Mouse (Mus musculus) embryonic facial prominence, embryonic 12.5 days (tissue): ENCODE data around the gene Slc10a4. TPM values are rescaled to one million over a fixed set of nuclear protein-coding genes. Genes with fewer than 3 reads are reported as not detected.

ENCODE experiments used
- ATAC-seq: fragments of 200-750 bp; cut with Nextera tagmentation; 2 replicates; pipeline ENCODE4 v1.8.0; 2017; ENCODE audit not compliant: insufficient number of reproducible peaks, insufficient read depth, low FRiP score, low TSS enrichment
- H3K27ac ChIP-seq: fragments of 300-500 bp; sonication (generic); 2 replicates; pipeline ENCODE4 v1.5.1; 2016; ENCODE audit warnings: mild to moderate bottlenecking
- H3K27me3 ChIP-seq: fragments of 300-500 bp; sonication (generic); 2 replicates; pipeline ENCODE4 v1.6.1; 2016; ENCODE audit warnings: mild to moderate bottlenecking, moderate library complexity
- H3K36me3 ChIP-seq: fragments of 300-500 bp; sonication (generic); 2 replicates; pipeline ENCODE4 v1.6.1; 2016; ENCODE audit warnings: mild to moderate bottlenecking
- H3K4me1 ChIP-seq: fragments of 300-500 bp; sonication (generic); 2 replicates; pipeline ENCODE4 v1.6.1; 2016
- H3K4me2 ChIP-seq: fragments of 300-500 bp; sonication (generic); replicated peaks from 2 replicates; pipeline ENCODE4 v1.6.1; 2016; ENCODE audit warnings: mild to moderate bottlenecking, moderate library complexity
- H3K4me3 ChIP-seq: fragments of 300-500 bp; sonication (generic); 2 replicates; pipeline ENCODE4 v1.5.1; 2016; ENCODE audit warnings: mild to moderate bottlenecking
- H3K9ac ChIP-seq: fragments of 300-500 bp; sonication (generic); 2 replicates; pipeline ENCODE4 v1.6.1; 2016; ENCODE audit warnings: mild to moderate bottlenecking, moderate library complexity
- H3K9me3 ChIP-seq: fragments of 300-500 bp; sonication (generic); 2 replicates; pipeline ENCODE4 v1.6.1; 2016; ENCODE audit warnings: mild to moderate bottlenecking, moderate library complexity
- WGBS: fragments of 180-500 bp; shearing (Covaris S2); methylation state at CpG from one replicate; pipeline ENCODE4 v1.1.7; 2016; 5-methylcytosine and 5-hydroxymethylcytosine counted together
- polyA plus RNA-seq: library from polyadenylated mRNA; unstranded; fragments of >200 nt; fragmentation: Nextera tagmentation; extraction: Ambion mirVana; gene quantifications from 2 replicates; pipeline ENCODE4 v1.2.1, GENCODE M21; 2016

Gene Slc10a4
- polyA plus RNA-seq, 1 experiment from 2014 or later, result 1.2 TPM

- Histone ChIP-seq H3K4me2 (no peak overlapping the region), H3K27ac (no peak overlapping the region), H3K9ac (no peak overlapping the region), H3K9me3 (no peaks in the 10 kb centered on the region), H3K27me3 (no peaks in the 10 kb centered on the region), H3K4me1 (no peaks in the 10 kb centered on the region), H3K36me3 (peaks cover 16% of the 10 kb centered on the region; the same call in 1 of the 2 replicates), H3K4me3 (no peak overlapping the region)
- 86% methylated on average over 13 of the region's 13 CpGs for WGBS
- ATAC-seq, result no peak
These were observed 17.1 kb downstream of the Slc10a4 start for GRCm38 (mm10) chr5:73023801-73024200.

- peaks cover 39% of the 10 kb centered on the region for H3K36me3 ChIP-seq
- no peaks in the 10 kb centered on the region for H3K27me3 ChIP-seq
- no peak overlapping the region for H3K4me3 ChIP-seq
- no peak overlapping the region for H3K9ac ChIP-seq
- H3K4me2 ChIP-seq, result no peak overlapping the region
- no peak for ATAC-seq
- H3K9me3 ChIP-seq, result no peaks in the 10 kb centered on the region
- WGBS, result 60% methylated on average over 13 of the region's 13 CpGs
- no peaks in the 10 kb centered on the region for H3K4me1 ChIP-seq
- H3K27ac ChIP-seq, result no peak overlapping the region
These were observed 22.0 kb downstream of the Slc10a4 start for GRCm38 (mm10) chr5:73028646-73029045.

GRCm38 (mm10) chr5:73032481-73032880, 25.8 kb downstream of the Slc10a4 start:
- Histone ChIP-seq H3K9me3 (no peaks in the 10 kb centered on the region), H3K27me3 (no peaks in the 10 kb centered on the region), H3K4me1 (no peaks in the 10 kb centered on the region), H3K27ac (no peak overlapping the region), H3K4me3 (no peak overlapping the region), H3K9ac (no peak overlapping the region), H3K4me2 (no peak overlapping the region), H3K36me3 (peaks cover 49% of the 10 kb centered on the region)
- WGBS, result 81% methylated on average over 11 of the region's 11 CpGs
- no peak for ATAC-seq

GRCm38 (mm10) chr5:73044055-73044454, 37.4 kb downstream of the Slc10a4 start:
- H3K9me3 ChIP-seq, result no peaks in the 10 kb centered on the region
- no peaks in the 10 kb centered on the region for H3K27me3 ChIP-seq
- no peaks in the 10 kb centered on the region for H3K4me1 ChIP-seq
- ATAC-seq, result no peak
- no peak overlapping the region for H3K9ac ChIP-seq
- H3K4me3 ChIP-seq, result no peak overlapping the region
- peaks cover 47% of the 10 kb centered on the region for H3K36me3 ChIP-seq
- no peak overlapping the region for H3K27ac ChIP-seq
- 100% methylated on average over 2 of the region's 2 CpGs for WGBS
- H3K4me2 ChIP-seq, result no peak overlapping the region

- Histone ChIP-seq H3K9ac (no peak overlapping the region), H3K27ac (no peak overlapping the region), H3K4me1 (no peaks in the 10 kb centered on the region), H3K27me3 (no peaks in the 10 kb centered on the region), H3K36me3 (peaks cover 70% of the 10 kb centered on the region), H3K4me2 (no peak overlapping the region), H3K9me3 (no peaks in the 10 kb centered on the region), H3K4me3 (no peak overlapping the region)
- WGBS, result 58% methylated on average over 7 of the region's 7 CpGs
- ATAC-seq, result no peak
These were observed 41.1 kb downstream of the Slc10a4 start for GRCm38 (mm10) chr5:73047651-73048245.

GRCm38 (mm10) chr5:73053933-73054332, 47.2 kb downstream of the Slc10a4 start:
- Histone ChIP-seq H3K9me3 (no peaks in the 10 kb centered on the region), H3K4me3 (no peak overlapping the region), H3K27me3 (no peaks in the 10 kb centered on the region), H3K9ac (no peak overlapping the region), H3K27ac (no peak overlapping the region), H3K4me1 (no peaks in the 10 kb centered on the region), H3K36me3 (peaks cover 69% of the 10 kb centered on the region), H3K4me2 (no peak overlapping the region)
- ATAC-seq, result no peak
- 93% methylated on average over 8 of the region's 8 CpGs for WGBS

- H3K27me3 ChIP-seq, result no peaks in the 10 kb centered on the region
- H3K36me3 ChIP-seq, result peaks cover 52% of the 10 kb centered on the region
These were observed 49.8 kb downstream of the Slc10a4 start for GRCm38 (mm10) chr5:73056457-73056856.

GRCm38 (mm10) chr5:73056937-73057336, 50.3 kb downstream of the Slc10a4 start:
- Histone ChIP-seq H3K9me3 (no peaks in the 10 kb centered on the region), H3K27me3 (no peaks in the 10 kb centered on the region), H3K27ac (no peak overlapping the region), H3K4me3 (no peak overlapping the region), H3K9ac (no peak overlapping the region), H3K36me3 (peaks cover 48% of the 10 kb centered on the region), H3K4me1 (no peaks in the 10 kb centered on the region), H3K4me2 (no peak overlapping the region)
- no peak for ATAC-seq
- WGBS, result 94% methylated on average over 5 of the region's 5 CpGs

More at GRCm38 (mm10) chr5:73056457-73056856, 49.8 kb downstream of the Slc10a4 start:
- no peak overlapping the region for H3K4me3 ChIP-seq
- no peak overlapping the region for H3K4me2 ChIP-seq
- ATAC-seq, result no peak
- 90% methylated on average over 6 of the region's 6 CpGs for WGBS
- no peak overlapping the region for H3K27ac ChIP-seq
- H3K9ac ChIP-seq, result no peak overlapping the region
- no peaks in the 10 kb centered on the region for H3K9me3 ChIP-seq
- no peaks in the 10 kb centered on the region for H3K4me1 ChIP-seq

- Histone ChIP-seq H3K4me1 (peaks cover 6% of the 10 kb centered on the region; the same call in 1 of the 2 replicates), H3K4me2 (no peak overlapping the region), H3K27ac (no peak overlapping the region), H3K4me3 (no peak overlapping the region), H3K9ac (no peak overlapping the region), H3K9me3 (no peaks in the 10 kb centered on the region), H3K27me3 (no peaks in the 10 kb centered on the region), H3K36me3 (peaks cover 28% of the 10 kb centered on the region)
- WGBS, result 71% methylated on average over 11 of the region's 11 CpGs
- ATAC-seq, result no peak
These were observed 54.9 kb downstream of the Slc10a4 start for GRCm38 (mm10) chr5:73061506-73062155.

Other genes starting within 250 kb of the Slc10a4 start
- 3.3 and 5.2 TPM in 2 replicates for gene Tec, start 138.4 kb upstream of the Slc10a4 start, polyA plus RNA-seq
- gene Slain2, start 92.6 kb upstream of the Slc10a4 start, polyA plus RNA-seq, result 24.3 and 25.6 TPM in 2 replicates
- not detected in 2 replicates for gene Gm10135, start 32.2 kb upstream of the Slc10a4 start, polyA plus RNA-seq
- 28.6 and 28.7 TPM in 2 replicates for gene Fryl, start 249.7 kb downstream of the Slc10a4 start, polyA plus RNA-seq